Mouse (Mus musculus): Measurements from ENCODE around the gene Mbd6. TPM values are rescaled to one million over a fixed set of nuclear protein-coding genes. Genes with fewer than 3 reads are reported as not detected.

The Mbd6 gene
- polyA plus RNA-seq (2011; ENCODE audit: insufficient read depth, insufficient read length, low replicate concordance, missing spikeins) = 75.9 and 131 TPM in 2 replicates

- WGBS = under 1% methylated on average over 63 of the region's 65 CpGs
- no peaks in the 10 kb centered on the region; the same call in 1 of the 2 replicates for H3K4me1 ChIP-seq (ENCODE audit: control insufficient read depth, insufficient read depth, low read length)
Measured at GRCm38 (mm10) chr10:127288800-127289572, at the start of gene Mbd6. Mbd6 (minus strand) TSS chr10:127289018.

GRCm38 (mm10) chr10:127337536-127338099 lies 48.8 kb upstream of the Mbd6 start:
- TF ChIP-seq CTCF (IDR thresholded peaks at IDR 0.05; ENCODE audit: control insufficient read depth, insufficient read depth, low read length) (no peak), POLR2A (IDR thresholded peaks at IDR 0.05; ENCODE audit: borderline replicate concordance, control insufficient read depth, low read depth, low read length) (no peak)
- Histone ChIP-seq H3K4me1 (ENCODE audit: control insufficient read depth, insufficient read depth, low read length) (no peaks in the 10 kb centered on the region), H3K27ac (ENCODE audit: control insufficient read depth, insufficient read depth, low read depth, low read length, poor library complexity) (no peak overlapping the region), H3K4me3 (replicated peaks; ENCODE audit: control insufficient read depth, low read depth, low read length) (no peak overlapping the region)
- WGBS = 54% methylated on average over 6 of the region's 6 CpGs

More at GRCm38 (mm10) chr10:127288800-127289572, at the start of gene Mbd6:
- H3K4me3 ChIP-seq (replicated peaks; ENCODE audit: control insufficient read depth, low read depth, low read length) = peak within 1 kb of the TSS; percentile 87
- TF ChIP-seq POLR2A (IDR thresholded peaks at IDR 0.05; ENCODE audit: borderline replicate concordance, control insufficient read depth, low read depth, low read length) (peak; percentile 53), CTCF (IDR thresholded peaks at IDR 0.05; ENCODE audit: control insufficient read depth, insufficient read depth, low read length) (no peak)
- H3K27ac ChIP-seq (ENCODE audit: control insufficient read depth, insufficient read depth, low read depth, low read length, poor library complexity) = peak within 1 kb of the TSS; percentile 78

GRCm38 (mm10) chr10:127336952-127337351 lies 48.1 kb upstream of the Mbd6 start:
- no peak overlapping the region for H3K27ac ChIP-seq (ENCODE audit: control insufficient read depth, insufficient read depth, low read depth, low read length, poor library complexity)
- 55% methylated on average over 5 of the region's 5 CpGs for WGBS
- H3K4me3 ChIP-seq (replicated peaks; ENCODE audit: control insufficient read depth, low read depth, low read length) = no peak overlapping the region
- TF ChIP-seq CTCF (IDR thresholded peaks at IDR 0.05; ENCODE audit: control insufficient read depth, insufficient read depth, low read length) (no peak), POLR2A (IDR thresholded peaks at IDR 0.05; ENCODE audit: borderline replicate concordance, control insufficient read depth, low read depth, low read length) (no peak)
- H3K4me1 ChIP-seq (ENCODE audit: control insufficient read depth, insufficient read depth, low read length) = no peaks in the 10 kb centered on the region

- no peak overlapping the region for H3K27ac ChIP-seq (ENCODE audit: control insufficient read depth, insufficient read depth, low read depth, low read length, poor library complexity)
- WGBS = 34% methylated on average over 1 of the region's 1 CpGs
- no peaks in the 10 kb centered on the region for H3K4me1 ChIP-seq (ENCODE audit: control insufficient read depth, insufficient read depth, low read length)
- TF ChIP-seq CTCF (IDR thresholded peaks at IDR 0.05; ENCODE audit: control insufficient read depth, insufficient read depth, low read length) (no peak), POLR2A (IDR thresholded peaks at IDR 0.05; ENCODE audit: borderline replicate concordance, control insufficient read depth, low read depth, low read length) (no peak)
- no peak overlapping the region for H3K4me3 ChIP-seq (replicated peaks; ENCODE audit: control insufficient read depth, low read depth, low read length)
Measured at GRCm38 (mm10) chr10:127335271-127335670, 46.5 kb upstream of the Mbd6 start.

GRCm38 (mm10) chr10:127333152-127333551 lies 44.3 kb upstream of the Mbd6 start:
- Histone ChIP-seq H3K27ac (ENCODE audit: control insufficient read depth, insufficient read depth, low read depth, low read length, poor library complexity) (no peak overlapping the region), H3K4me1 (ENCODE audit: control insufficient read depth, insufficient read depth, low read length) (no peaks in the 10 kb centered on the region), H3K4me3 (replicated peaks; ENCODE audit: control insufficient read depth, low read depth, low read length) (no peak overlapping the region)
- TF ChIP-seq CTCF (IDR thresholded peaks at IDR 0.05; ENCODE audit: control insufficient read depth, insufficient read depth, low read length) (peak; percentile 19; the same call in 1 of the 2 replicates), POLR2A (IDR thresholded peaks at IDR 0.05; ENCODE audit: borderline replicate concordance, control insufficient read depth, low read depth, low read length) (no peak)
- 52% methylated on average over 5 of the region's 5 CpGs for WGBS

GRCm38 (mm10) chr10:127332211-127332874 lies 43.5 kb upstream of the Mbd6 start:
- WGBS = 46% methylated on average over 31 of the region's 31 CpGs

GRCm38 (mm10) chr10:127330212-127330611 lies 41.4 kb upstream of the Mbd6 start:
- Histone ChIP-seq H3K4me3 (replicated peaks; ENCODE audit: control insufficient read depth, low read depth, low read length) (no peak overlapping the region), H3K27ac (ENCODE audit: control insufficient read depth, insufficient read depth, low read depth, low read length, poor library complexity) (no peak overlapping the region), H3K4me1 (ENCODE audit: control insufficient read depth, insufficient read depth, low read length) (no peaks in the 10 kb centered on the region)
- TF ChIP-seq POLR2A (IDR thresholded peaks at IDR 0.05; ENCODE audit: borderline replicate concordance, control insufficient read depth, low read depth, low read length) (no peak), CTCF (IDR thresholded peaks at IDR 0.05; ENCODE audit: control insufficient read depth, insufficient read depth, low read length) (no peak)
- 83% methylated on average over 7 of the region's 7 CpGs for WGBS

More at GRCm38 (mm10) chr10:127332211-127332874, 43.5 kb upstream of the Mbd6 start:
- Histone ChIP-seq H3K27ac (ENCODE audit: control insufficient read depth, insufficient read depth, low read depth, low read length, poor library complexity) (no peak overlapping the region), H3K4me1 (ENCODE audit: control insufficient read depth, insufficient read depth, low read length) (no peaks in the 10 kb centered on the region), H3K4me3 (replicated peaks; ENCODE audit: control insufficient read depth, low read depth, low read length) (no peak overlapping the region)
- peak; percentile 16; the same call in 1 of the 2 replicates for TF ChIP-seq CTCF (IDR thresholded peaks at IDR 0.05; ENCODE audit: control insufficient read depth, insufficient read depth, low read length)
- no peak for TF ChIP-seq POLR2A (IDR thresholded peaks at IDR 0.05; ENCODE audit: borderline replicate concordance, control insufficient read depth, low read depth, low read length)

Data from bone marrow, adult 2 months (tissue).